Mouse (Mus musculus) midbrain, postnatal 0 days (tissue): ENCODE results near the gene Sh3pxd2a. TPM values are rescaled to one million over a fixed set of nuclear protein-coding genes. Genes with fewer than 3 reads are reported as not detected.

ENCODE experiments used
- ATAC-seq: fragments of 200-750 bp; cut with Nextera tagmentation; 2 replicates; pipeline ENCODE4 v1.8.0; 2017; ENCODE audit warnings: moderate number of reproducible peaks, mild to moderate bottlenecking, moderate TSS enrichment, moderate library complexity; ENCODE audit not compliant: low FRiP score
- DNase-seq: peaks from one replicate; pipeline ENCODE4 v3.0.0-alpha.2; 2015; ENCODE audit warnings: low spot score
- H3K27ac ChIP-seq: fragments of 300-500 bp; sonication (generic); 2 replicates; pipeline ENCODE4 v1.5.1; 2014; ENCODE audit warnings: low read depth, mild to moderate bottlenecking, low read length, mixed read lengths
- H3K27me3 ChIP-seq: fragments of 300-500 bp; sonication (generic); 2 replicates; pipeline ENCODE4 v1.6.1; 2014; ENCODE audit warnings: low read length, control low read depth, mixed read lengths; ENCODE audit not compliant: insufficient read depth
- H3K36me3 ChIP-seq: fragments of 300-500 bp; sonication (generic); 2 replicates; pipeline ENCODE4 v1.6.1; 2014; ENCODE audit warnings: low read length, control low read depth, mixed read lengths; ENCODE audit not compliant: insufficient read depth
- H3K4me1 ChIP-seq: fragments of 300-500 bp; sonication (generic); 2 replicates; pipeline ENCODE4 v1.6.1; 2014; ENCODE audit warnings: mild to moderate bottlenecking, control low read depth, antibody characterized with exemption, low read length, mixed read lengths; ENCODE audit not compliant: insufficient read depth
- H3K4me2 ChIP-seq: fragments of 300-500 bp; sonication (generic); 2 replicates; pipeline ENCODE4 v1.6.1; 2014; ENCODE audit warnings: low read depth, mild to moderate bottlenecking, low read length, mixed read lengths; ENCODE audit not compliant: poor library complexity, severe bottlenecking
- H3K4me3 ChIP-seq: fragments of 300-500 bp; sonication (generic); 2 replicates; pipeline ENCODE4 v1.5.1; 2014; ENCODE audit warnings: low read depth, mild to moderate bottlenecking, low read length, moderate library complexity
- H3K9ac ChIP-seq: fragments of 300-500 bp; sonication (generic); replicated peaks from 2 replicates; pipeline ENCODE4 v1.6.1; 2014; ENCODE audit warnings: mild to moderate bottlenecking, low read length, moderate library complexity, mixed read lengths; ENCODE audit not compliant: poor library complexity, severe bottlenecking
- H3K9me3 ChIP-seq: fragments of 300-500 bp; sonication (generic); 2 replicates; pipeline ENCODE4 v1.6.1; 2016; ENCODE audit warnings: low read length, control low read depth
- CTCF ChIP-seq: IDR thresholded peaks from 2 replicates; pipeline ENCODE4 v1.5.1; 2016; ENCODE audit warnings: antibody characterized with exemption, mild to moderate bottlenecking
- WGBS: fragments of 180-500 bp; shearing (Covaris S2); extraction: QIAGEN DNeasy Blood & Tissue Kit; methylation state at CpG from one replicate; pipeline ENCODE4 v1.1.7; 2014; 5-methylcytosine and 5-hydroxymethylcytosine counted together
- polyA plus RNA-seq: library from polyadenylated mRNA; unstranded; fragments of >200 nt; fragmentation: Nextera tagmentation; extraction: Ambion mirVana; gene quantifications from 2 replicates; pipeline ENCODE4 v1.2.1, GENCODE M21; 2015
- total RNA-seq: library from RNA; depleted of rRNA; stranded (reverse); fragments of >200 nt; gene quantifications from 2 replicates; pipeline ENCODE4 v1.2.3, GENCODE M21; 2014

Sh3pxd2a gene
- total and polyA plus RNA-seq, 2 experiments from 2014 or later, result 1.5 to 21.0 TPM

- TF ChIP-seq CTCF, result no peak
- Histone ChIP-seq H3K36me3 (no peaks in the 10 kb centered on the region), H3K4me2 (no peak overlapping the region), H3K27me3 (no peaks in the 10 kb centered on the region), H3K27ac (no peak overlapping the region), H3K9ac (no peak overlapping the region), H3K9me3 (no peaks in the 10 kb centered on the region), H3K4me1 (no peaks in the 10 kb centered on the region), H3K4me3 (no peak overlapping the region)
- ATAC-seq, result no peak
- DNase-seq, result no peak
- 74% methylated on average over 13 of the region's 13 CpGs for WGBS
Measured at GRCm38 (mm10) chr19:47457711-47458503, 6.3 kb downstream of the Sh3pxd2a start.

- no peaks in the 10 kb centered on the region for H3K36me3 ChIP-seq
- no peak overlapping the region for H3K4me3 ChIP-seq
- H3K9ac ChIP-seq, result no peak overlapping the region
- WGBS, result 67% methylated on average over 6 of the region's 6 CpGs
- H3K27me3 ChIP-seq, result no peaks in the 10 kb centered on the region
- H3K4me2 ChIP-seq, result no peak overlapping the region
- H3K9me3 ChIP-seq, result no peaks in the 10 kb centered on the region
- no peak overlapping the region for H3K27ac ChIP-seq
- DNase-seq, result no peak
- ATAC-seq, result no peak
- no peaks in the 10 kb centered on the region for H3K4me1 ChIP-seq
- TF ChIP-seq CTCF, result no peak
Measured at GRCm38 (mm10) chr19:47456021-47456420, 8.2 kb downstream of the Sh3pxd2a start.

- WGBS, result 90% methylated on average over 15 of the region's 15 CpGs
- H3K4me1 ChIP-seq, result no peaks in the 10 kb centered on the region
- no peaks in the 10 kb centered on the region for H3K36me3 ChIP-seq
- H3K27ac ChIP-seq, result no peak overlapping the region
- DNase-seq (no peak), ATAC-seq (no peak)
- H3K9ac ChIP-seq, result no peak overlapping the region
- no peak overlapping the region for H3K4me2 ChIP-seq
- no peaks in the 10 kb centered on the region for H3K9me3 ChIP-seq
- H3K27me3 ChIP-seq, result no peaks in the 10 kb centered on the region
- no peak for TF ChIP-seq CTCF
- no peak overlapping the region for H3K4me3 ChIP-seq
Measured at GRCm38 (mm10) chr19:47455001-47455755, 9.0 kb downstream of the Sh3pxd2a start.

- no peak overlapping the region for H3K4me2 ChIP-seq
- DNase-seq (no peak), ATAC-seq (no peak)
- no peaks in the 10 kb centered on the region for H3K36me3 ChIP-seq
- H3K9ac ChIP-seq, result no peak overlapping the region
- H3K27ac ChIP-seq, result no peak overlapping the region
- no peaks in the 10 kb centered on the region for H3K27me3 ChIP-seq
- no peak overlapping the region for H3K4me3 ChIP-seq
- 67% methylated on average over 11 of the region's 11 CpGs for WGBS
- H3K4me1 ChIP-seq, result no peaks in the 10 kb centered on the region
- H3K9me3 ChIP-seq, result no peaks in the 10 kb centered on the region
- no peak for TF ChIP-seq CTCF
Measured at GRCm38 (mm10) chr19:47454167-47455000, 9.8 kb downstream of the Sh3pxd2a start.

- Histone ChIP-seq H3K4me1 (no peaks in the 10 kb centered on the region), H3K9me3 (no peaks in the 10 kb centered on the region), H3K4me2 (no peak overlapping the region), H3K27me3 (no peaks in the 10 kb centered on the region), H3K4me3 (no peak overlapping the region), H3K36me3 (no peaks in the 10 kb centered on the region), H3K27ac (no peak overlapping the region), H3K9ac (no peak overlapping the region)
- 79% methylated on average over 7 of the region's 7 CpGs for WGBS
- DNase-seq (no peak), ATAC-seq (no peak)
- TF ChIP-seq CTCF, result no peak
Measured at GRCm38 (mm10) chr19:47453352-47453751, 10.8 kb downstream of the Sh3pxd2a start.
